Mouse (Mus musculus) spleen, adult 2 months (tissue): ENCODE measurements around the gene Nfs1.

Experiments
- CTCF ChIP-seq: fragments of 200-500 bp; IDR thresholded peaks from 2 replicates; pipeline ENCODE4 v1.5.1; 2011; ENCODE audit warnings: mild to moderate bottlenecking, inconsistent platforms; ENCODE audit not compliant: insufficient read depth, insufficient read length, insufficient replicate concordance; ENCODE audit errors: extremely low read depth
- POLR2A ChIP-seq: fragments of 200-500 bp; IDR thresholded peaks from 2 replicates; pipeline ENCODE4 v1.6.1; 2011; ENCODE audit warnings: low read depth, low read length, inconsistent platforms

DNA sequence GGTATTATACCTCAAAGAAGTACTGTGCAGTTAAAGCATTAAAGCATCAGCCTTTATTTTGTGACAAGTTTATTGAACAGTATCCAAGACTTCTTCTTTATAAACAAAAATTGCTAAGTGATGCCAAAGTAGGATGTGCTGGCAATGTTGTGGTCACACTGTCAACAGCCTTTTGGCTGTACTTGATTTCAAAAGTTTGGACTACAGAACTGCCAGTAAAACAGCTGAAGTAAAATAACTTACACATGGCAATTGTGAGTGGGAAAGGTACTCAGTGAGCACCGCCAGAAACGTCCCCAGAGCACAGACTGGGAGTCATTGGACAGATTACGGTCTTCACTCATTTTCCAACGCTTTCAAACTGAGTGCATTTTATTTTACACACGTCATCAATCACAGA, 52.1 kb downstream of the Nfs1 start:
- TF ChIP-seq POLR2A (no peak), CTCF (no peak)
